Mouse (Mus musculus) E14TG2a.4 (cell line): ENCODE measurements around the gene Glis3.

Source experiments
- H3K27me3 ChIP-seq: 2 replicates; pipeline ENCODE4 v1.6.1; 2014; ENCODE audit warnings: low read length, control low read depth; ENCODE audit not compliant: insufficient read depth
- H3K36me3 ChIP-seq: 2 replicates; pipeline ENCODE4 v1.6.1; 2014; ENCODE audit warnings: low read length, control low read depth; ENCODE audit not compliant: insufficient read depth
- H3K4me1 ChIP-seq: replicated peaks from 2 replicates; pipeline ENCODE4 v1.6.1; 2014; ENCODE audit warnings: low read depth, low read length, control low read depth
- H3K4me3 ChIP-seq: replicated peaks from 2 replicates; pipeline ENCODE4 v1.5.1; 2014; ENCODE audit warnings: mild to moderate bottlenecking, low read length
- H3K9me3 ChIP-seq: 2 replicates; pipeline ENCODE4 v1.6.1; 2014; ENCODE audit warnings: low read length, control low read depth
- CTCF ChIP-seq: conservative IDR thresholded peaks from 2 replicates; pipeline ENCODE4 v1.5.1; 2014; ENCODE audit warnings: low read length
- NANOG ChIP-seq: IDR thresholded peaks from 2 replicates; pipeline ENCODE4 v1.6.1; 2014; ENCODE audit warnings: borderline replicate concordance, low read length, mixed read lengths
- POU5F1 ChIP-seq: IDR thresholded peaks from 2 replicates; pipeline ENCODE4 v1.6.1; 2014; ENCODE audit warnings: low read length, borderline replicate concordance

The Glis3 gene

DNA sequence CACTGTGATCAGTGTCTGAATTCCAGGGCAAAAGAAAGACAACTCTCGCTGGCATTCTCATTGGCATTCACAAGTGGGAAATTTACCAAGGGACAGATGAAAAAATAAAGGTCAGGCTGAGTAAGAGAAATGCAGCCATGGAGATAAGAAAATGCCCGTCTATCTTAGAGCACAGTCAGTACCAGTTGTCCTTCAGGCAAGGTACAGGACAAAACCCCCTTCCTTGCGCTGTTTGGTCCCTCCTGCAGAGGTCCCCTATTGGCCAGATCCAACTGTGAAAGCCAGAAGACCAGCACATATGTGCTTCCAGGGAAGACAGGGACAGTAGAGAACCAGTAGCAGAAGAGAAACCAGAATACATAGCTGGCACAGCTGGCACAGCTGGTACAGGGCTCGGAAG is 79.0 kb downstream of the Glis3 start:
- no peaks in the 10 kb centered on the region for H3K36me3 ChIP-seq
- no peak overlapping the region for H3K4me3 ChIP-seq
- H3K4me1 ChIP-seq: no peaks in the 10 kb centered on the region
- no peaks in the 10 kb centered on the region for H3K27me3 ChIP-seq
- no peak for TF ChIP-seq NANOG
- TF ChIP-seq POU5F1: no peak
- H3K9me3 ChIP-seq: peaks cover 4% of the 10 kb centered on the region; the same call in 1 of the 2 replicates

DNA sequence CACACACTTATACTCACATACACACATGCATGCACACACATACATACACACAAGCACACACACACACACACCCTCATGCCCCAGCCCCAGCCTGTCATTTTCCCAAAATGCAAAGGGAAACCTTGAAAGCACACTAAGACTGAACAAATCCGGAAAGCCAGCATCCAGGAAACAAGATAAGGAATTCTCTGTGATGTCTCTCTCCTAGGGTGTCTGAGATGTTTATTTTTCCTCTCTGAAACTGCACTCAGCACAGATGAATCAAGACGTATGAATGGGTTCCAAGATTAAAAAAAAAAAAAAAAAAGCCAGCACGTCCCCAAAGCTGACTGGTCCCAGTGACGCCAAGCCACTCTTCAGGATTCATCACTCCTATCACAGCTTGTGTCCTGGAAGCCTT is 85.7 kb downstream of the Glis3 start:
- TF ChIP-seq NANOG: no peak
- TF ChIP-seq CTCF: no peak
- no peak for TF ChIP-seq POU5F1
- Histone ChIP-seq H3K9me3 (no peaks in the 10 kb centered on the region), H3K36me3 (no peaks in the 10 kb centered on the region), H3K27me3 (0 out of 2 replicates have a peak, but pooled peaks cover 2% of the 10 kb centered on the region), H3K4me3 (no peak overlapping the region), H3K4me1 (no peaks in the 10 kb centered on the region)

DNA sequence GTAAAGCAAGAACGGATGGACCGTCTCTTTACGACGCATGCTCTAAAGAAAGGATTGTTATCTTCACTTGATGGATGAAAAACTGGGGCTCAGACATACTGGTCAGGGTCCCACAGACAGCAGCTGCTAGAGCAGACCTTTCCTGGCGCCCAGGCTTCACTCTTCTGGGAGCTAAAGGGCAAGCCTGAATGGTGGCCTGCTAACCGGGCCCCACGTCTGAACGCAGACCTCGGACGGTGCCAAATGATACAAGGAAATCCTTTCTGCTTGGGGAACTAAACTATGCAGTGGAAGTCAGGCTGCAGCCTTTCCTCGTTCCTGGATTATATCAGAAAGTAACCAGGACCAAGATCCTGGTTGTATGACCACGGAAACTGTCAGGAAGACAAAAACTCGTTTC is 86.9 kb downstream of the Glis3 start:
- Histone ChIP-seq H3K4me3 (no peak overlapping the region), H3K27me3 (0 out of 2 replicates have a peak, but pooled peaks cover 2% of the 10 kb centered on the region), H3K9me3 (no peaks in the 10 kb centered on the region), H3K36me3 (no peaks in the 10 kb centered on the region), H3K4me1 (no peaks in the 10 kb centered on the region)
- TF ChIP-seq POU5F1 (no peak), NANOG (no peak), CTCF (no peak)

DNA sequence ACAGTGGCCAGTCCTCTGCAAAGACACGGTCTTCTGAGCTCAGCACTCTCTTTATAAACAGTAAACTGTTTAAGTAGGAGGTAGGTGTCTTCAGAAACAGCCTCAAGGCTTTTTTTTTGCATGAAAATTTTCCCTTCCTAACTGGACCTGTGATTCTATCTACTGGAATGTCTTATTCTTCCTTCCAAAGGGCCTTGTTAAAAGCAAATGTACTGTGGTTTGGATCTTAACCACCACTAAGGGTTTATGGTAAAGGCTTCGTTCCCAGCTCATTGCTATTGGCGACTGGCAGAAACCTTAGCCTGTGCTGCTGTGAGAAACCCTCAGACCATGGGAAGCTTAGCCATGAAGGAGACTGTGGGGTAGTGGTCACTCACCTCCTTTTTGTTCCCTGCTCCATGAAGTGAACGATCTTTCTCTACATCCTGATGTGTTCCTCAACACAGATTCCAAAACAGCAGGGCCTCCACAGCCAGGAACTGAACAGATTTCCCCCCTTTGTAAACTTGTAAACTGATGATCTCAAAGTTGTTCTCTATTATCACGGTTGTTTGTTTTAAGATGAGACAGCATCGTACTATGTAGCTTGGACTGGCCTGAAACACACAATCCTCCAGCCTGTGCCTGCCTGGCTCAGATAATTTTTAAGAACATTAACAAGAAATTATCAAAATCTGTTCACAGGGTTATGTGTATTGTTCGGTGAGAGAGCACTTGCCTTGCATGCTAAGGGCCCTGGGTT is 88.0 kb downstream of the Glis3 start:
- H3K9me3 ChIP-seq: no peaks in the 10 kb centered on the region
- 0 out of 2 replicates have a peak, but pooled peaks cover 2% of the 10 kb centered on the region for H3K27me3 ChIP-seq
- no peak overlapping the region for H3K4me3 ChIP-seq
- H3K4me1 ChIP-seq: no peaks in the 10 kb centered on the region
- H3K36me3 ChIP-seq: no peaks in the 10 kb centered on the region
- TF ChIP-seq CTCF (no peak), POU5F1 (no peak), NANOG (no peak)

DNA sequence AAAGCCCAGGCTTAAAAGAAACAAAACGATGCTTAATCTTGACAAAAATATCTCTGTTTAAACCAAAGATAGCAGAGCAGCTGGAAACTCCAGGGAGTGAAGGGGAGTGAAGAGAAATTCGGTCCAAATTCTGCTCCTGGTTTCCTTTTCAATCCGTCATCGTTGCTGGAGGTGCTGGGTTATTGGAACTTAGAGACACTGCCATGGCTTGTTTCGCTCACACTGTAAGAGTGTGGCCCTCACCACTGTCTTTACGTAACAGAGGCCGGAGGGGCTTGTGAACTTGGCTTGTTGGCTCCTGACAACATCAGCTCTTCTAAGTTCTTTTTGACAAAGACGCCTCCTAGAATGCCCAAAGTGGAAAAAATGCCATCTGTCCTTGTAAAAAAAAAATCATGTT is 99.4 kb downstream of the Glis3 start:
- Histone ChIP-seq H3K36me3 (no peaks in the 10 kb centered on the region), H3K4me1 (peaks cover 5% of the 10 kb centered on the region), H3K27me3 (no peaks in the 10 kb centered on the region), H3K4me3 (no peak overlapping the region), H3K9me3 (no peaks in the 10 kb centered on the region)
- no peak for TF ChIP-seq CTCF

DNA sequence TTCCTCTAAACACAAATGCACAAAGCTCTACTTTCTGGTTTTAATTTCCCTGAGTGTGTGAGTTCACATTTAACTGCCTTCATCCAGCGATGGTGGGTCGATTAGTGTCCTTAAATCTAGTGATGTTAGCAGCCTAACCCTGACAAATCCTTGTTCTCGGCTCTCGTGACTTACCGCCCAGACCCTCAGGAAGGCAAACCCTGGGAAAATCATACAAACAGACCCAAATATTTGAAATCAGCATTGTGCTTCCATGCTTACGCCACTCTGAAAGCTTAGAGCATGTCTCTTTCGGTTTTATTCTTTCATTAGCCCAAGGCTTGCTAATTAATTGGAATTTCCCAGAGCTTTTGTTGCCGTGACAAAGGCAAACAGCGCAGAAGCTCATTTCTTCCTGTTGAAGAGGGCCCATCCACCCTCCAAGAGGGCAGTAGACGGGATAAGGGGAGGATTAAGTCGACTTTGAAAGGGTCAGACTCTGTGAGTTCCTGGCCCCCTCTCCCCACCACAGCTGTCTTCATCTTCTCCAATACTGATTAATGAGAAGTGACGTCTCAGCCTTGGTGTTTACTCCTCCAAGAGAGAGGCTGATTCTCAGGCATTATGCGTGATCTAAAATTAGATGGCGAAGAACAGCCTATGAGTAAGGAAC is 100.0 kb downstream of the Glis3 start:
- Histone ChIP-seq H3K9me3 (no peaks in the 10 kb centered on the region), H3K4me3 (no peak overlapping the region), H3K36me3 (no peaks in the 10 kb centered on the region), H3K4me1 (peaks cover 5% of the 10 kb centered on the region), H3K27me3 (no peaks in the 10 kb centered on the region)
- TF ChIP-seq POU5F1 (no peak), NANOG (no peak), CTCF (no peak)

DNA sequence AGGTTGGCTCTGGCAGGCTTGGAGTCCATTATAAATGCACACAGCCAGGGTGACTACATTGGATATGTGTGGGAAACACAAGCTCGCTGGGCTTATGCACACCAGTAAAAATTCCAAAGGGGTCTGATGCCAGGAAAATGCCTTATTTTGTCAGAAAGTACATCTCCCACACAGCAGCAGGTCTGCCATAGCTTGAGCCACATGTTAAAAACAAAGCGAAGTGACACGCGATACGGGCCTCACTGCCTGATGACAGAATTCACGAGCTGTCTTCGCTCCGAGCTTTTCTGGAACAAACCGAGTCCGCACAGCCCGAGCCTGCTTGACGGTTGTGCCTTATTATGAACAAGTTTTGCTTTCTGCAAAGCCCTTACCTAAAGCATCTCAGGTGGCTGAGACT is 102.9 kb downstream of the Glis3 start:
- H3K27me3 ChIP-seq: no peaks in the 10 kb centered on the region
- no peaks in the 10 kb centered on the region for H3K36me3 ChIP-seq
- no peak overlapping the region for H3K4me3 ChIP-seq
- peaks cover 9% of the 10 kb centered on the region for H3K4me1 ChIP-seq
- no peak for TF ChIP-seq POU5F1
- no peaks in the 10 kb centered on the region for H3K9me3 ChIP-seq

DNA sequence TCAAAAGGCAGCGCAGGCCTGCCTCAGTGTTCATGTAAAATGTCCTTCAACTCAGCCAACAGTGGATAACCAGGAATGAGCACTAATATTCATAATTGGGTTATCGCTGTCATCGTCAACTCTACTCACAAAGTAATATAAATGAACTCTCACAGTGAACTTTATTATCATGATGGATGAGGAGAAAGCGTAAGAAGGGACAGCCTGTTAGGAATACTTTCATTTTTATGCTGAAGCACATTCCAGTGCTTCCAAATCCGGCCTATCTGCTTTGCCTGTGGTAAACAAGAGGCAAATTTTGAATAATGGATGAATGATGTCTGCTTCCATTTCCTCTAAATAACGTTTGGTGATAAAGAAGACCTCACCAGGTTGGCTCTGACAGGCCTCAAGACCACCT is 103.3 kb downstream of the Glis3 start:
- H3K27me3 ChIP-seq: no peaks in the 10 kb centered on the region
- H3K4me1 ChIP-seq: peaks cover 14% of the 10 kb centered on the region
- no peaks in the 10 kb centered on the region for H3K9me3 ChIP-seq
- TF ChIP-seq POU5F1 (no peak), NANOG (no peak), CTCF (no peak)
- H3K36me3 ChIP-seq: no peaks in the 10 kb centered on the region
- no peak overlapping the region for H3K4me3 ChIP-seq

DNA sequence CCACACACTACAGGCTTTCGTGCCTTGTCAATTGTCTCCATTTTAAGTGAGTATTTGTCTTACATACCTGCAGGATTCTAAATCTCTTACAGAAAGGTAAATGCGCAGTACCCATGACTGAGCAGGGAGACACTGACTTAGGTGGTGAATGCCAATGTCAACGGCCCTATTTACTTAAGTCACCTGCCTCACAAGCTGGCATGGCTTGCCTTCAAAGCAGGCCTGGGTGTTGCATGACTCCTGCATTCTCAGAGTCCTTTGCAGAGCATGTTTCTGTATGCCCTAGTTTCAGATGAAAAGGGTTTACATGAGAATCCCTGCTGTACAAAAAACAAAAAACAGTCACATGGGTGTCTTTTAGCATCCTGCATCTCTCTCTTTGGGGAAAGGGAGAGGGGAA is 106.2 kb downstream of the Glis3 start:
- Histone ChIP-seq H3K9me3 (no peaks in the 10 kb centered on the region), H3K27me3 (no peaks in the 10 kb centered on the region), H3K36me3 (no peaks in the 10 kb centered on the region), H3K4me1 (peaks cover 14% of the 10 kb centered on the region), H3K4me3 (no peak overlapping the region)
- TF ChIP-seq POU5F1 (no peak), NANOG (no peak), CTCF (no peak)
